ENCODE assay signal across 9 mouse cellular contexts in genomic region chr15:98389796-98390195, GRCm38 (mm10). TPM values are rescaled to one million over a fixed set of nuclear protein-coding genes. Genes with fewer than 3 reads are reported as not detected.
DNase-seq lines count a peak whose midpoint lies in the region; ATAC-seq and TF ChIP-seq lines count a peak whose summit lies in the region.
"Had no signal": no experiment of that assay in that cellular context is flagged by ENCODE, and none has a peak within 500 bp of the region (broad histone marks: within the 10 kb centered on the region; RNA-seq: fewer than 3 reads in every experiment).

No protein-coding gene starts in this region.

- no peak overlapping the region for H3K4me3 ChIP-seq in E14TG2a.4 (replicated peaks; ENCODE audit: low read length)
- H3K4me3 ChIP-seq in heart, embryonic 16.5 days (ENCODE audit: low read length) = no peak overlapping the region
- no peak overlapping the region for H3K4me3 ChIP-seq in lung, embryonic 15.5 days
- H3K4me3 ChIP-seq: limb, embryonic 13.5 days had no signal

- H3K9me3 ChIP-seq in E14TG2a.4 (ENCODE audit: low read length) = 0 out of 2 replicates have a peak, but pooled peaks cover 2% of the 10 kb centered on the region
- no peaks in the 10 kb centered on the region for H3K9me3 ChIP-seq in heart, embryonic 16.5 days (replicated peaks; ENCODE audit: control insufficient read depth, low read length)
- H3K9me3 ChIP-seq in lung, embryonic 15.5 days = no peaks in the 10 kb centered on the region

- H3K4me1 ChIP-seq in E14TG2a.4 (replicated peaks; ENCODE audit: low read depth, low read length) = no peaks in the 10 kb centered on the region
- no peaks in the 10 kb centered on the region for H3K4me1 ChIP-seq in heart, embryonic 16.5 days (ENCODE audit: control insufficient read depth, insufficient read depth, low read length)
- 0 out of 2 replicates have a peak, but pooled peaks cover 5% of the 10 kb centered on the region for H3K4me1 ChIP-seq in lung, embryonic 15.5 days
- H3K4me1 ChIP-seq: limb, embryonic 13.5 days had no signal

- DNase-seq in adrenal gland, postnatal 14 days = peak; percentile 93
- peak; percentile 69 for DNase-seq in embryo, embryonic 9.5 days (ENCODE audit: extremely low spot score)
- DNase-seq in kidney, postnatal 4 days = peak; percentile 88 to 89
- DNase-seq in retina, adult 2 months (ENCODE audit: low read depth, low spot score) = peak; percentile 61
- DNase-seq in urinary bladder, adult 2 months (ENCODE audit: low spot score) = peak; percentile 56

- ATAC-seq in heart, embryonic 16.5 days (replicated peaks; ENCODE audit: extremely low read depth, insufficient read depth, low FRiP score) = peak; percentile 70; the same call in 1 of the 2 replicates
- ATAC-seq in lung, embryonic 15.5 days (ENCODE audit: borderline replicate concordance, extremely low read depth, low FRiP score, low TSS enrichment) = peak; percentile 66; the same call in 1 of the 2 replicates

- peak; percentile 70 for TF ChIP-seq CTCF in E14TG2a.4 (conservative IDR thresholded peaks at IDR 0.05; ENCODE audit: low read length)

- no peak overlapping the region for H3K9ac ChIP-seq in heart, embryonic 16.5 days (ENCODE audit: low read length)
- H3K9ac ChIP-seq in lung, embryonic 15.5 days = no peak overlapping the region
- H3K9ac ChIP-seq: limb, embryonic 13.5 days had no signal

- no peaks in the 10 kb centered on the region for H3K36me3 ChIP-seq in E14TG2a.4 (ENCODE audit: insufficient read depth, low read length)
- no peaks in the 10 kb centered on the region for H3K36me3 ChIP-seq in heart, embryonic 16.5 days (ENCODE audit: control insufficient read depth, insufficient read depth)
- no peaks in the 10 kb centered on the region for H3K36me3 ChIP-seq in lung, embryonic 15.5 days
- H3K36me3 ChIP-seq: limb, embryonic 13.5 days had no signal

- H3K4me2 ChIP-seq in heart, embryonic 16.5 days (ENCODE audit: low read depth, low read length) = no peak overlapping the region
- no peak overlapping the region for H3K4me2 ChIP-seq in lung, embryonic 15.5 days
- H3K4me2 ChIP-seq: limb, embryonic 13.5 days had no signal

- H3K27ac ChIP-seq in heart, embryonic 16.5 days (ENCODE audit: low read length) = no peak overlapping the region
- H3K27ac ChIP-seq in lung, embryonic 15.5 days = no peak overlapping the region
- H3K27ac ChIP-seq: limb, embryonic 13.5 days had no signal

- WGBS in heart, embryonic 16.5 days = 27% methylated on average over 7 of the region's 7 CpGs
- 24% methylated on average over 7 of the region's 7 CpGs for WGBS in lung, embryonic 15.5 days

- H3K27me3 ChIP-seq in E14TG2a.4 (ENCODE audit: insufficient read depth, low read length) = no peaks in the 10 kb centered on the region
- no peaks in the 10 kb centered on the region for H3K27me3 ChIP-seq in heart, embryonic 16.5 days (ENCODE audit: control insufficient read depth, insufficient read depth, low read length)
- H3K27me3 ChIP-seq in lung, embryonic 15.5 days = no peaks in the 10 kb centered on the region
- H3K27me3 ChIP-seq: limb, embryonic 13.5 days had no signal

RNA-seq across cellular contexts. Expression of gene Olfr283, which starts 9.1 kb away (rescaled TPM):
- total RNA-seq in adrenal gland, postnatal 14 days (2021) = not detected in 2 replicates
- polyA plus RNA-seq in heart, embryonic 16.5 days (2015; fragmentation: Nextera tagmentation; extraction: Ambion mirVana) = not detected in 2 replicates
- polyA plus RNA-seq in lung, embryonic 15.5 days (2015; fragmentation: Nextera tagmentation; extraction: Ambion mirVana) = not detected in 2 replicates
- polyA plus RNA-seq in urinary bladder, adult 2 months (2012; rRNA removed) = not detected in 2 replicates
- polyA plus RNA-seq: limb, embryonic 13.5 days had no signal

RNA-seq across cellular contexts. Expression of gene Olfr282, which starts 41.2 kb away (rescaled TPM):
- total RNA-seq in adrenal gland, postnatal 14 days (2021) = not detected in 2 replicates
- polyA plus RNA-seq in heart, embryonic 16.5 days (2015; fragmentation: Nextera tagmentation; extraction: Ambion mirVana) = not detected in 2 replicates
- not detected in 2 replicates for polyA plus RNA-seq in lung, embryonic 15.5 days (2015; fragmentation: Nextera tagmentation; extraction: Ambion mirVana)
- not detected in 2 replicates for polyA plus RNA-seq in urinary bladder, adult 2 months (2012; rRNA removed)
- polyA plus RNA-seq: limb, embryonic 13.5 days had no signal

RNA-seq across cellular contexts. Expression of gene Olfr284, which starts 49.0 kb away (rescaled TPM):
- not detected in 2 replicates for total RNA-seq in adrenal gland, postnatal 14 days (2021)
- polyA plus RNA-seq in heart, embryonic 16.5 days (2015; fragmentation: Nextera tagmentation; extraction: Ambion mirVana) = not detected in 2 replicates
- polyA plus RNA-seq in lung, embryonic 15.5 days (2015; fragmentation: Nextera tagmentation; extraction: Ambion mirVana) = not detected in 2 replicates
- not detected in 2 replicates for polyA plus RNA-seq in urinary bladder, adult 2 months (2012; rRNA removed)
- polyA plus RNA-seq: limb, embryonic 13.5 days had no signal
